ENCODE assay signal across 13 mouse cellular contexts in the genomic region with DNA sequence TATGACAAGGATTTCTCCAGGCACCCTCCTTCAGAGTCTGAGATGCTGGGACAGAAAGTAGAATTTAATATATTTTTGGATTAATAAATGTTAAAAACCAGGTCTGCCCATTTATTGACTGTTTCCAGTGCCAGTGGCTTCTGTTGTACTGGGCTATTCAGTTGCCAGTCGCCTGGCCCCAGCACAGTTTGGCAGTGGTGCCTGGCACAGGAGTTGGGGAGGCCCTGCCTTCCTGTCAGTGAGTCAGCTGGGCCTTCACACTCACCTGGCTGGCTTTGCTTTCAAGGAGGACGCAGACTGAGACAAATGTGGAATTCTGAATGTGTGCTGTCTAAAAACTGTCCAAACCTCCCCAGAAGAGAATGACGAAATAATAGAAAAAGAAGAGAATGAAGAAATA.
"Had no signal": no experiment of that assay in that cellular context is flagged by ENCODE, and none has a peak within 500 bp of the region (broad histone marks: within the 10 kb centered on the region; RNA-seq: fewer than 3 reads in every experiment).

No protein-coding gene starts in this region.

- H3K27me3 ChIP-seq: limb, embryonic 12.5 days; liver, embryonic 15.5 days; midbrain, embryonic 13.5 days; neural tube, embryonic 15.5 days had no signal

- H3K9me3 ChIP-seq: limb, embryonic 12.5 days; liver, embryonic 15.5 days; midbrain, embryonic 13.5 days; neural tube, embryonic 15.5 days had no signal

- ATAC-seq: lung, postnatal 0 days; midbrain, embryonic 13.5 days had no signal

- H3K4me3 ChIP-seq: layer of hippocampus, adult 2 months; limb, embryonic 12.5 days; liver, embryonic 15.5 days; midbrain, embryonic 13.5 days; neural tube, embryonic 15.5 days had no signal

- DNase-seq: kidney, postnatal 4 days; liver; lung, adult 2 months; right cerebral cortex, adult 18-20 months; right cerebral cortex, postnatal 25 days; thymus, postnatal 36 days had no signal

- H3K9ac ChIP-seq: limb, embryonic 12.5 days; liver, embryonic 15.5 days; midbrain, embryonic 13.5 days; neural tube, embryonic 15.5 days had no signal

- H3K4me2 ChIP-seq: limb, embryonic 12.5 days; liver, embryonic 15.5 days; midbrain, embryonic 13.5 days; neural tube, embryonic 15.5 days had no signal

- H3K4me1 ChIP-seq: limb, embryonic 12.5 days; liver, embryonic 15.5 days; midbrain, embryonic 13.5 days; neural tube, embryonic 15.5 days had no signal

- H3K27ac ChIP-seq: kidney, postnatal 0 days; limb, embryonic 12.5 days; liver, embryonic 15.5 days; midbrain, embryonic 13.5 days; neural tube, embryonic 15.5 days had no signal
